Mouse (Mus musculus): ENCODE measurements around the gene Zfp651. TPM values are rescaled to one million over a fixed set of nuclear protein-coding genes. Genes with fewer than 3 reads are reported as not detected.

The Zfp651 gene
- 6.7 and 12.0 TPM in 2 replicates for polyA plus RNA-seq (2015; fragmentation: Nextera tagmentation; extraction: Ambion mirVana)

- under 1% methylated on average over 87 of the region's 97 CpGs for WGBS
- no peaks in the 10 kb centered on the region for H3K9me3 ChIP-seq
- peak within 1 kb of the TSS; percentile 93 for H3K9ac ChIP-seq (replicated peaks)
- H3K27ac ChIP-seq = peak within 1 kb of the TSS; percentile 81
- peaks cover 37% of the 10 kb centered on the region for H3K4me1 ChIP-seq (replicated peaks)
- no peaks in the 10 kb centered on the region for H3K27me3 ChIP-seq
- peak; percentile 78 for ATAC-seq
- peak within 1 kb of the TSS; percentile 80 for H3K4me3 ChIP-seq (replicated peaks)
- H3K4me2 ChIP-seq (replicated peaks) = peak within 1 kb of the TSS; percentile 96
- H3K36me3 ChIP-seq = peaks cover 51% of the 10 kb centered on the region
These were observed at the start of gene Zfp651 for GRCm38 (mm10) chr9:121759091-121760081. TSS of gene Zfp651 (plus strand) at chr9:121759330.

- H3K4me2 ChIP-seq (replicated peaks) = peak within 1 kb of the TSS; percentile 88
- peak; percentile 96 for ATAC-seq
These were observed 49.1 kb upstream of the Zfp651 start, which contains the start of gene Ss18l2 for GRCm38 (mm10) chr9:121709898-121710583. TSS of gene Ss18l2 (plus strand) at chr9:121710329.

GRCm38 (mm10) chr9:121710584-121710975 is 48.5 kb upstream of the Zfp651 start:
- Histone ChIP-seq H3K4me1 (replicated peaks) (peaks cover 22% of the 10 kb centered on the region), H3K4me3 (replicated peaks) (peak overlapping the region; percentile 95), H3K27me3 (no peaks in the 10 kb centered on the region; the same call in 1 of the 2 replicates), H3K9ac (replicated peaks) (peak overlapping the region; percentile 89), H3K9me3 (no peaks in the 10 kb centered on the region), H3K27ac (peak overlapping the region; percentile 93), H3K4me2 (replicated peaks) (peak overlapping the region; percentile 88), H3K36me3 (peaks cover 13% of the 10 kb centered on the region; the same call in 1 of the 2 replicates)
- ATAC-seq = no peak; the same call in 1 of the 2 replicates
- WGBS = 0% methylated on average over 18 of the region's 18 CpGs

More at GRCm38 (mm10) chr9:121709898-121710583, 49.1 kb upstream of the Zfp651 start, which contains the start of gene Ss18l2:
- H3K27ac ChIP-seq = peak within 1 kb of the TSS; percentile 93
- WGBS = 5% methylated on average over 37 of the region's 37 CpGs
- H3K4me1 ChIP-seq (replicated peaks) = peaks cover 27% of the 10 kb centered on the region
- no peaks in the 10 kb centered on the region for H3K9me3 ChIP-seq
- H3K4me3 ChIP-seq (replicated peaks) = peak within 1 kb of the TSS; percentile 95
- H3K36me3 ChIP-seq = peaks cover 13% of the 10 kb centered on the region; the same call in 1 of the 2 replicates
- no peaks in the 10 kb centered on the region; the same call in 1 of the 2 replicates for H3K27me3 ChIP-seq
- H3K9ac ChIP-seq (replicated peaks) = peak within 1 kb of the TSS; percentile 89

- no peak overlapping the region for H3K4me3 ChIP-seq (replicated peaks)
- H3K36me3 ChIP-seq = peaks cover 13% of the 10 kb centered on the region; the same call in 1 of the 2 replicates
- no peaks in the 10 kb centered on the region for H3K27me3 ChIP-seq
- H3K4me2 ChIP-seq (replicated peaks) = no peak overlapping the region
- H3K4me1 ChIP-seq (replicated peaks) = peaks cover 26% of the 10 kb centered on the region
- H3K9me3 ChIP-seq = no peaks in the 10 kb centered on the region
- H3K9ac ChIP-seq (replicated peaks) = no peak overlapping the region
- 94% methylated on average over 2 of the region's 2 CpGs for WGBS
- no peak overlapping the region for H3K27ac ChIP-seq
- ATAC-seq = no peak
These were observed 42.1 kb upstream of the Zfp651 start for GRCm38 (mm10) chr9:121717048-121717447.

GRCm38 (mm10) chr9:121718070-121718705 is 40.9 kb upstream of the Zfp651 start:
- peak overlapping the region; percentile 93 for H3K27ac ChIP-seq
- ATAC-seq = peak; percentile 37
- H3K4me3 ChIP-seq (replicated peaks) = peak overlapping the region; percentile 89
- peaks cover 6% of the 10 kb centered on the region; the same call in 1 of the 2 replicates for H3K36me3 ChIP-seq
- 69% methylated on average over 15 of the region's 15 CpGs for WGBS
- H3K4me2 ChIP-seq (replicated peaks) = peak overlapping the region; percentile 66
- peak overlapping the region; percentile 74 for H3K9ac ChIP-seq (replicated peaks)
- H3K4me1 ChIP-seq (replicated peaks) = peaks cover 23% of the 10 kb centered on the region
- H3K9me3 ChIP-seq = no peaks in the 10 kb centered on the region
- no peaks in the 10 kb centered on the region for H3K27me3 ChIP-seq

- H3K4me2 ChIP-seq (replicated peaks) = peak within 1 kb of the TSS; percentile 97
- peak within 1 kb of the TSS; percentile 89 for H3K4me3 ChIP-seq (replicated peaks)
- under 1% methylated on average over 61 of the region's 61 CpGs for WGBS
- no peaks in the 10 kb centered on the region for H3K36me3 ChIP-seq
- peak within 1 kb of the TSS; percentile 93 for H3K9ac ChIP-seq (replicated peaks)
- H3K9me3 ChIP-seq = no peaks in the 10 kb centered on the region
- no peaks in the 10 kb centered on the region for H3K27me3 ChIP-seq
- H3K27ac ChIP-seq = peak within 1 kb of the TSS; percentile 97
- peaks cover 23% of the 10 kb centered on the region for H3K4me1 ChIP-seq (replicated peaks)
- peak; percentile 99 for ATAC-seq
These were observed 40.3 kb upstream of the Zfp651 start, which contains the start of gene Nktr for GRCm38 (mm10) chr9:121718792-121719318. TSS of gene Nktr (plus strand) at chr9:121719169.

GRCm38 (mm10) chr9:121719347-121720331 is 39.5 kb upstream of the Zfp651 start:
- under 1% methylated on average over 61 of the region's 87 CpGs for WGBS

GRCm38 (mm10) chr9:121740490-121740889 is 18.6 kb upstream of the Zfp651 start:
- Histone ChIP-seq H3K36me3 (peaks cover 57% of the 10 kb centered on the region), H3K4me2 (replicated peaks) (no peak overlapping the region), H3K27ac (no peak overlapping the region), H3K4me3 (replicated peaks) (no peak overlapping the region), H3K27me3 (no peaks in the 10 kb centered on the region), H3K9ac (replicated peaks) (no peak overlapping the region), H3K4me1 (replicated peaks) (no peaks in the 10 kb centered on the region), H3K9me3 (no peaks in the 10 kb centered on the region)
- whole genome bisulfite sequencing = 88% methylated on average over 6 of the region's 6 CpGs
- no peak for ATAC-seq

More at GRCm38 (mm10) chr9:121719347-121720331, 39.5 kb upstream of the Zfp651 start:
- Histone ChIP-seq H3K4me1 (replicated peaks) (peaks cover 23% of the 10 kb centered on the region), H3K9me3 (no peaks in the 10 kb centered on the region), H3K27ac (peak overlapping the region; percentile 97), H3K36me3 (no peaks in the 10 kb centered on the region), H3K9ac (replicated peaks) (peak overlapping the region; percentile 93), H3K4me3 (replicated peaks) (peak overlapping the region; percentile 89), H3K27me3 (no peaks in the 10 kb centered on the region), H3K4me2 (replicated peaks) (peak overlapping the region; percentile 97)
- ATAC-seq = peak; percentile 77

- Histone ChIP-seq H3K9ac (replicated peaks) (no peak overlapping the region), H3K9me3 (no peaks in the 10 kb centered on the region), H3K27me3 (no peaks in the 10 kb centered on the region), H3K4me2 (replicated peaks) (no peak overlapping the region), H3K27ac (no peak overlapping the region), H3K4me1 (replicated peaks) (no peaks in the 10 kb centered on the region), H3K36me3 (peaks cover 62% of the 10 kb centered on the region), H3K4me3 (replicated peaks) (no peak overlapping the region)
- 94% methylated on average over 3 of the region's 3 CpGs for WGBS
- ATAC-seq = no peak
These were observed 18.0 kb upstream of the Zfp651 start for GRCm38 (mm10) chr9:121741168-121741567.

- H3K4me1 ChIP-seq (replicated peaks) = no peaks in the 10 kb centered on the region
- ATAC-seq = no peak
- H3K27ac ChIP-seq = no peak overlapping the region
- H3K36me3 ChIP-seq = peaks cover 86% of the 10 kb centered on the region
- H3K27me3 ChIP-seq = no peaks in the 10 kb centered on the region
- WGBS = 92% methylated on average over 8 of the region's 8 CpGs
- H3K9ac ChIP-seq (replicated peaks) = no peak overlapping the region
- no peaks in the 10 kb centered on the region for H3K9me3 ChIP-seq
- H3K4me3 ChIP-seq (replicated peaks) = no peak overlapping the region
- H3K4me2 ChIP-seq (replicated peaks) = no peak overlapping the region
These were observed 15.1 kb upstream of the Zfp651 start for GRCm38 (mm10) chr9:121744051-121744450.

Data from midbrain, embryonic 13.5 days (tissue).